Mouse (Mus musculus) kidney, adult 18-20 months (tissue): ENCODE results near the gene Ggcx.
"Not testable (repeated sequence)": the region's sequence is repeated elsewhere in the genome, so short reads cannot be mapped to it uniquely, and the experiment has no call there.

Experiments used
- DNase-seq: peaks from one replicate; pipeline ENCODE4 v3.0.0; 2021

Gene Ggcx

GRCm38 (mm10) chr6:72465361-72466157, 51.5 kb downstream of the Ggcx start:
- DNase-seq = peak; percentile 64

DNA sequence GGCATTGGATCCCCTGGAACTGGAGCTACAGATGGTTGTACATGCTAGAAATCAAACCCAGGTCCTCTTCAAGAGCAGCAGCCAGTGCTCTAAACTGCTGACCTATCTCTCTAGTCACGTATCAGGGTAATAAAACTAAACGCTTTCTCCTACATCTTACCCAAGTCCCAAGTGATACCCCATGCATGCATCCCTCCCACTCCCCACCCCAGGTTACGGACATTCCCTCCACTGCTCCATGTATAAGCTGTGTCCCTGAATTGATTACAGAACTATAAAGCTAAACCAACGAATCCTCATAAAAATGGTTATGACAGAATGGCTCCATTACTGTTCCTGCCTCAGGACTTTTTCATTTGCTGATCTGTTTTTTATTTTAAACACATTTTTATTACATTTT, 52.1 kb downstream of the Ggcx start:
- no peak for DNase-seq

- peak; percentile 53 for DNase-seq
Measured at GRCm38 (mm10) chr6:72473264-72474041, 59.3 kb downstream of the Ggcx start.

DNA sequence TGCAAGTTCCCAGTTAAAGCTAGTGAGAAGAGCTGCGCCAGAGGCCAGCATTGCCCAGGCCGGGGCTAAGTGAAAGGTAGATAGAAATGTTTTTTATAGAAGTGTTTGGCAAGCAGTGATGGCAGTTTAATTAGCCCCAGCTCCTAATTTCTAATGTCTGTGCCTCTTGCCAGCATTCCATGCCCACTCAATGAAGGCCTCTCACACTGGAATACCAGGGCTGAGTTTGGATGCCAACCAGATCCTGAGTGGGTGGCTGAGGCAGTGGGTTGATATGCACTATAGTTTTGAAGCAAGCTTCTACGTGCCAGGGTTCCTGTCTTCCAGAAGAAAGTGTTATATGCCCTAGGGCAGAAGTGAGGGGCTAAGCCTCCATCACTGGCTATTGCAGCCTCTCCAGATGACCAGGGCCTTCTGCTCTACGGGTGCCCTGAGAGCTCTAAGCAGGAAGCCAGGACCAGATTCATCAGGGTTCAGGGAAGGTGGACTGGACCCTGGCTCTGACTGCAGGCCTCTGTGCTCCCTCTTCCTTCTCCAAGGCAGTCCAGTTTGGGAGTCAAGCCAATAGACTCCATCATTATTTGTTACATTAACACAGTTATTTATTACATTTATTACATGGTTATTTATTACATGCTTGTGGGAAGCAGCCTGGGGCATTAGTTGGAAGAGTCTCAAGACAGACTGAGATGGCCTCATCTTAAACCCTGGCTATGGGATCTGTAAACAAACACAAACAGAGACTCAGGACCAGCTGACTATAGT, 61.3 kb downstream of the Ggcx start:
- no peak for DNase-seq

- DNase-seq = no peak
Measured at GRCm38 (mm10) chr6:72476836-72477235, 62.7 kb downstream of the Ggcx start.

DNA sequence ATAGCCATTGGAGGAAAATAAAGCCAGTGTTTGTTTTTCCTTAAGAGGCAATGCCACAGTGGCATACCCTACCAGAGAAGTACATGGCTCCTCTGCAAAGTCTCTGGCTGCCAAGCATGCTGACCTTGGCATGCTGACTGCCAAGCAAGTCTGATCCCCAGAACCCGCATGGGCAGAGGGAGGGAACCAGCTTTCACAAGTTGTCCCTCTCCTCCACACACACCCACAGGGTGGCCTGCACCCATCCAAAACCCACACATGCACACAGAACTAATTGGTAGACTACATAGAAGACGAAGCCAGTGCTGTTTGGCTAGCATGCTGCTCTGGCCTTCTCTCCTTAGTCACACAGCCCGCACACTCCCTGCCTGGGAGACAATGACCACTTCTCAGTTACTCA, 63.5 kb downstream of the Ggcx start:
- peak; percentile 56 for DNase-seq

DNA sequence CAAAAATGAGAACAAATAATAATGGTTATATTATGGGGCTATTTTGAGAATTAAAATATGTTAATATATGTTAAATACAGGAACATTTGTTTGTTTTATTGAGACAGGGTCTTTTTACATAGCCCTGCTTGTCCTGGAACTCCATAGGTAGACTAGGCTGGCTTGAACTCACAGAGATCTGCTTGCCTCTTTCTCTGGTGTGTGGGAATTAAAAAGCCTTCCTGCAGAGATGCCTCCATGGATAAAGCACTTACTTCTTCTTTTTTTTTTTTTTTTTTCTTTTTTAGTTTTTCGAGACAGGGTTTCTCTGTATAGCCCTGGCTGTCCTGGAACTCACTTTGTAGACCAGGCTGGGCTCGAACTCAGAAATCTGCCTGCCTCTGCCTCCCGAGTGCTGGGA, 64.6 kb downstream of the Ggcx start:
- DNase-seq = not testable (repeated sequence)

DNA sequence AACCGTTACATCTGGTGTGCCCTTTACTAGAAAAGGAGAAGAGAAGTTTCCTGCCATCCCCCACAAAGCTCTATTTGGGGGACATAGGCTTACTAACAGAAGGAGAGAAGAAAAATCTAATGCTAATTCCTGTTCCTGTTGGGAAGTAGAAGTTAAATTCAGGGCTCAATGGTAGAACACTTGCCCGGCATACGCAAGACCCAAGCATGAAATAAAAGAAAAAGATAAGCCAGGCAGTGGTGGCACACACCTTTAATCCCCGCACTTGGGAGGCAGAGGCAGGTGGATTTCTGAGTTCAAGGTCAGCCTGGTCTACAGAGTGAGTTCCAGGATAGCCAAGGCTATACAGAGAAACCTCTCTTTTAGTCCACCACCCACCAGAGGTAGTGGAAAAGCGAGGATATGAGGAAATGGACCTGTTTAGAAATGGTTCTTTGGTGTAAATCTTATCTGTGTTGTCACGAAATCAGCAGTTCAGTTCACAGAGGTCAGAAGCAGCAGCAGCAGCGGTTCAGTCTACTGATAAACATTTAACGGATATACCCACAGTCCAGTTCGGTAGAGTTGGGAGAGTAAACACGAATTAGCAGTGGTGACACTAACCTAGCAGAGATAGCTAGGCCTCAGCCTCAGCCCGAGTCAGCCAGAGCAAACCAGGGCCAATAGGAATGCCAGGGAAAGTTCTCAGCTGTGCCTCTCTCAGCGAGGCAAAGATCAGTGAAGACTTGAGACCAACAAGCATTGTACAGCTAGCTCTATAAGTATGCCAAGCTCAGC, 65.7 kb downstream of the Ggcx start:
- no peak for DNase-seq

GRCm38 (mm10) chr6:72480422-72480702, 66.3 kb downstream of the Ggcx start:
- DNase-seq = no peak
